Mouse (Mus musculus) T-helper 1 cell (primary cell): ENCODE measurements around the gene Zfp563.

ENCODE experiments used
- in situ Hi-C: fragments of 300-600 bp; cut with MboI, MseI; formaldehyde crosslinking; loops from one replicate; pipeline ENCODE4 v1.15.1; 2025; ENCODE audit warnings: high pct_unique_total_duplicates

The Zfp563 gene

GRCm38 (mm10) chr17:33089220-33089949 lies at the start of gene Zfp563:
TSS of gene Zfp563 (plus strand) at chr17:33089310.
- in situ Hi-C loops: no loop called here

- in situ Hi-C loops: no loop called here
Measured at GRCm38 (mm10) chr17:33058791-33059190, 30.3 kb upstream of the Zfp563 start.

- in situ Hi-C loops: no loop called here
Measured at GRCm38 (mm10) chr17:33063001-33063400, 26.1 kb upstream of the Zfp563 start.

GRCm38 (mm10) chr17:33067958-33068357 lies 21.2 kb upstream of the Zfp563 start, which contains the start of gene 4921501E09Rik:
TSS of gene 4921501E09Rik (minus strand) at chr17:33068058.
- in situ Hi-C loops: no loop called here

GRCm38 (mm10) chr17:33091630-33092029 lies 2.5 kb downstream of the Zfp563 start:
- in situ Hi-C loops: no loop called here

- in situ Hi-C loops: no loop called here
Measured at GRCm38 (mm10) chr17:33092391-33093193, 3.5 kb downstream of the Zfp563 start.

- in situ Hi-C loops: no loop called here
Measured at GRCm38 (mm10) chr17:33097396-33097795, 8.3 kb downstream of the Zfp563 start.

- in situ Hi-C loops: no loop called here
Measured at GRCm38 (mm10) chr17:33124546-33124945, 35.4 kb downstream of the Zfp563 start.

GRCm38 (mm10) chr17:33126257-33126656 lies 37.1 kb downstream of the Zfp563 start:
- in situ Hi-C loops: no loop called here

GRCm38 (mm10) chr17:33139261-33139820 lies 50.2 kb downstream of the Zfp563 start, which contains the start of gene Morc2b:
TSS of gene Morc2b (minus strand) at chr17:33139683.
- in situ Hi-C loops: loop anchor here (10.0 kb wide), 1 partner anchor 555 kb away; no protein-coding TSS in a partner anchor
